Mouse (Mus musculus): ENCODE data around the gene Senp7.

- TF ChIP-seq ZNF384 (IDR thresholded peaks at IDR 0.05; ENCODE audit: low read depth, low read length) (no peak), ZC3H11A (IDR thresholded peaks at IDR 0.05; ENCODE audit: borderline replicate concordance, low read depth, low read length) (no peak), HCFC1 (IDR thresholded peaks at IDR 0.05; ENCODE audit: borderline replicate concordance, insufficient read depth, low read length) (no peak)
Measured at GRCm38 (mm10) chr16:56006798-56007197, 41.3 kb upstream of the Senp7 start.
